Mouse (Mus musculus) G1E-ER4 (cell line): ENCODE measurements around the gene Tmem263. TPM values are rescaled to one million over a fixed set of nuclear protein-coding genes. Genes with fewer than 3 reads are reported as not detected.

Experiments
- GATA1 ChIP-seq: IDR thresholded peaks from one replicate; pipeline ENCODE4 v1.8.0; 2012; ENCODE audit warnings: low read length, inconsistent platforms
- polyA plus RNA-seq: library from polyadenylated mRNA; stranded (reverse); fragments of >175 nt; gene quantifications from 2 replicates; pipeline ENCODE4 v1.2.3, GENCODE M21; 2012

The Tmem263 gene
- polyA plus RNA-seq, 1 experiment: 41.4 TPM

DNA sequence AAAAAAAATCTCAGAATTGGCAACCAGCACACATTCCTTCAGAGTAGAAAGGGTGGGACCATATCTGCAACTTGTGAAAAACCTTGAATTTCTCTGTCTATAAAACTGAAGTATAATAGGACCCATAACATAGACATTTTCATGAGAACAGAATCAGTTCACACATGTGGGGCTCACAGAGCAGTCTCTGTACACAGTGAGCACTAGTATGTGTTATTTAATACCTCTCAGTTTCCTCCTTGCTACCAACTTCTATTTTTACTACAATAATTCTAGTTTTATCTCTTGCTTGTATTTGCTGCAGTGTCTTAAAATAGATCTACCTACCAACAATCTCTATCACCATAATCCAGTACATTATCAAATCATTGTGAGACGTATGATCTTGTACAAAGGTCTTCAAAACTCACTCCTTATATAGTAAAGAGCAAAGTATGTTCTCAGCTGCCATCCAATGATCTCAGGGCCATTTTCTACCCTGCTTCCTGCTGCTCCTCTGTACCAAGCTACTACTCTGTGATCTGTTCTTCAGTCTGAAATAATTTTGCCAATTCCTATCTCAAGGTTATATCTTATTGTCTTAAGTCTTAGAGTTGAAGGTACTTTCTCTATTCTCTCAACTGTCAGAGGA, 57.7 kb downstream of the Tmem263 start:
- TF ChIP-seq GATA1: no peak

DNA sequence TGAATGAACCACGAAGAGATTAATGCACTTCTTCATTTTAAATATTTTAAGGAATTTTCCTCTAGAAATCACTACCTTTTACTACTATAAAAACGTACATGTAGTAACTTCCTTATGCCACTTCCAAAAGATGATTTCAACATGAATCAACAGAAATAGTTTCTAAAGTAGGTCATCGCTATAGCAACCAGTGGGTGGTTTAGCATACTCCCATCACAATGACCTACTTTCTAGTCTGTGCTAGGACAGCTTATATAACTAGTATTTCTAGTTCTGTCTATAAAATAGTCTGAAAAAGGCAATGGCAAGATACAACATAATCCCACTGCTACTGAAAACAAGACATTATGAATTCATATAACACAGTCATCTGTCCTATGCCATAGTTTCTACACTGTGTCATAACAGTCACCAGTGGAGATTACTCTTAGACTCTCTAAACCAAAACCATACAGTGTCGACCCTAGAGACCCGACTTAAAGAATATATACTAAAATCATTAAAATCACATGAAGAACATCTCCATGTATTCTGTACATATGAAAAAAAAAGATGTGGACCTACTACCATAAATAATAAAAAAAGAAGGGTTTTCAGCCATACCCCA, 59.4 kb downstream of the Tmem263 start:
- TF ChIP-seq GATA1: no peak

DNA sequence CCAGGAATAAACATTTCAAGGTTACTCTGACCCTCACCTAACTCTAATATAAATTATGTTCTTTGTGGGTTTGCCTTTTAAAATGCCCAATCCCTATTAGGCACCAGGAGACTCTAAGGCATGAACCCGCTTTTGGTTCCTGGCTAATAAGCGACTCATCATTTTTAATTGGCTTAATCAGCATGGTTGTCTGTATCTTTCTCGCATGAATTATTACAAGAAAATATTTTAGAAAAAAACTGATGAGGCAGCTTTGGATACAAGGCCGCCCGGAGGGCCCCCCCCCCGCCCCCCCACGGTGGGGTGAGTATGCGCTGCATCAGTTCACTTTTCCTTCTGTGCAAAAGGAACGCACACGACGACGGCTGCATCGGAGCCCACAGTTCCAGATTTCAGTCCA, 62.4 kb downstream of the Tmem263 start:
- TF ChIP-seq GATA1: no peak

DNA sequence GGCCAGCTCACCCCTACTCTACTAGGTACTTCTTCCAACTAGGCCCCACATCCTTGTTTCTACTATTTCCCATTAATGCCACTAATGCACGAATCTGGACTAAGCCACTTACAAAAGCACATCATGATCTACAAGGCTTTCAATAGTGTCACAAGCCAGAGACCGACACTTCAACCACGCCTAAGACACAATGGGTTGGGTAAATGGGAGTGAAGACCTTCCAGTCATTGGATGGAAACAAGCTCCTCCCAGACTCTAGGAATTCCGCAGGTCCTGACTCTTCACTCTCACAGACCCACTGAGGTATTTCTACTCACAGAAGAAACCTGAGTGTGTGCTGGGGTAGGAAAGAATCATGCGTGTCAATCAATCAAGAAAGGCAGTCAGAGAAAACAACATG, 62.9 kb downstream of the Tmem263 start:
- TF ChIP-seq GATA1: no peak

Other genes with a start within 250 kb of the Tmem263 start
- gene Ric8b, start 185.0 kb upstream of the Tmem263 start, polyA plus RNA-seq: 3.3 and 3.6 TPM in 2 replicates
- gene Fhl4, start 132 bp upstream of the Tmem263 start, polyA plus RNA-seq: 0.05 TPM in 1 of 2 replicates, not detected in the other
- gene Mterf2, start 25.4 kb downstream of the Tmem263 start, polyA plus RNA-seq: 0.45 and 0.78 TPM in 2 replicates
- not detected in 2 replicates for gene Cry1, start 82.4 kb downstream of the Tmem263 start, polyA plus RNA-seq